Mouse (Mus musculus) ZHBTc4 (cell line): Measurements from ENCODE around the gene Zfp423.

Experiments
- DNase-seq: peaks from one replicate; pipeline ENCODE4 v3.0.0-alpha.2; 2011; ENCODE audit warnings: low read depth, low spot score

Gene Zfp423

GRCm38 (mm10) chr8:87810771-87811170 lies 148.6 kb downstream of the Zfp423 start:
- no peak for DNase-seq

DNA sequence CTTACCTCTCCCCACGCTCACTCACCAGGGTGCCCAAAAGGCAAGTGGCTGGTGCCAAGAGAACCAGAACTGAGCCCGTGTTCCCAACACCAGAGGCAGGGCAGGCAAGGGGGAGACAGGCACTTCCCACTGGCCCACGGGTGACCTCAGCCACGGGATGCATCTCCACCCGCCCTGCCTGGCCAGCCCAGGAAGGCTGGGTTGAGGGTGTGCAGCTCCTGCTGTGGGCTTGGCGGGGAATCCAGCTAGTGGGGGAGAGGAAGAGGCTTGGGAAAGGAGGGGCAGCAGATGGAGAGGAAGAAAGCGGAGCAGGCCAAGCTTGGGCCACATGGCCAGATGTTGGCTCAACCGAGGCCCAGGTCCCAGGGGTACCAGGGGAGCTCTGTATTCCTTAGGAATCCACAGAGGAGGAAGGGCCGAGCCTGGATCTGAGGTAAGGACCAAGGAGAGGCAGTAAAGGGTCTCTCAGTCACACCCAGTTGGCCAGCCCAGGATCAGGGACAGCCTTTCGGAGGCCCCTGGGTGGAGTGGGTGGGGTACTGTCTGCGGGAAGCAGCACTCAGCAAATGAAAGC lies 155.0 kb downstream of the Zfp423 start:
- DNase-seq: no peak

GRCm38 (mm10) chr8:87803437-87803836 lies 156.0 kb downstream of the Zfp423 start:
- DNase-seq: no peak

GRCm38 (mm10) chr8:87802571-87802970 lies 156.8 kb downstream of the Zfp423 start:
- DNase-seq: peak; percentile 69

DNA sequence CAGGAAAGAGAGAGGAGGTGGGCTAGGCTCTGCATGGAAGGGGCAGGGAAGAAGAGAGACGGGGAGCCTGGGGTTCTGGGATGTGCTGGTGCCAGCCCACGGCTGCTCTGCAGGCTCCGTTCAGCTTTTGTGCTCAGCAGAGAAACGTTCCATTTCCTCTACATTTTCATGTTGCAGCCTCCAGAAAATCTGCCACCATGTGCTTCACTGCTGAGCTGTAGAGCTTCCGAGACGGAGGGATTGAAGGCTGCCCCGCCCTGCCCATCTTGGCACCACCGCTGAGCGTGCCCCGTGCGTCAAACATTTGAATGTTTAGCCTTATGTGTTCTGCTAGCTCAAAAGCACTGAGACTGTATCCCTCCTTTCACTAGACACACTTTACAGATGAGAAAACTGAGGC lies 159.3 kb downstream of the Zfp423 start:
- no peak for DNase-seq

DNA sequence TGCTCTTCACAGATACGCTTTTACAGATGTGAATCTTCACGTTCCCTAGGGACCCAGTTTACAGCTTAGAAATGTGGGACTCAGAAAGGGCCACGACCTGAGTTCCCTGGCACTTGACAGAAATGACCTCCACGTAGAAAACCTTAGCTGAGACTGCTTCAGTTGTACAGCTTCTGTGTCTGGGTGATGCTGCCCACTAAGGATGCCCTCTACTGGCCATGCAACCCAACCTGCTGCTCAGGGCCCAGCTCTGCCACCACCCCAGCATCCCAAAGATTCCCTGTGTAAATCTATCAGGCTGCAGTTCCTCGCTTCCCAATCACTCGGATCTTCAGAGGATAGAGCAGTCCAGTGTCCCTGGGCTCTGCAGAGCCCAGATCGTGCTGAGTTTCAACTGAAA lies 163.2 kb downstream of the Zfp423 start:
- no peak for DNase-seq

DNA sequence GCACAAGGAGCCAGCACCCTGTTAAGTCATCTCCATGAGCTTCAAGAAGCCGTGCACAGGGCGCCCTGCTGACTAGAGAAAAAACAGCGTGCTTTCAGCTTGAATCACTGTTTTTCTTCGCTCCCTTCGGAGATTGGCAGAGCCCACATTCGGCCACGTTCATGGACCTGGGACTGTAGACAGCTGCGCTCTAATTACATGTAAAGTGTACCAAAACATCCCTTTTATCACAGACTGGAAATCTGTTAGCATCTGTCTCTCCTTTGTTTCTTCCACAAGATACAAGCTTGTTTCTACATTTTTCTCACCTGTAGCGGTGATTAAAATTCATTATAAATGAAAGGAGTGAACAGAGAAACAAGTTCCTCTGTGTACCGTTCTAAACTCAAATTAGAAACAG lies 164.8 kb downstream of the Zfp423 start:
- DNase-seq: no peak

DNA sequence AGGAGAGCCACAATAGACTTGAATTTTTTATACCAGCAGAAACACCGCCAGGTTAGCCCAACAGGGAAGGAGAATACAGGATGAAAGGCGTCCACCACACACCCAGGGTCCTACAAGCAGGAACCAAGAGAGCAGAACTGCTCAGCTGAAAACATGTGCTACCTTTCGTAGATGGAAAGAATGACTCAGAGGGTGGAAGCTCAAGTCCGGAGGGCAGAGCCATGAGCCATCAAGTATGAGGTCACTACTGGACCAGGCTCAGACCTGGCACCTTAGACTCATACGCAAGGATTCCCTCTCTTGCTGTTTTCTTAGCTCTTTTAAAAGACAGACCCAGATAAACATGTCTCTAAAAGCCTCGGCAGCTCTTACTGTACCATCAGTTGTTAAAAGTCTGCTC lies 168.3 kb downstream of the Zfp423 start:
- DNase-seq: no peak

GRCm38 (mm10) chr8:87784641-87785439 lies 174.6 kb downstream of the Zfp423 start:
- no peak for DNase-seq

DNA sequence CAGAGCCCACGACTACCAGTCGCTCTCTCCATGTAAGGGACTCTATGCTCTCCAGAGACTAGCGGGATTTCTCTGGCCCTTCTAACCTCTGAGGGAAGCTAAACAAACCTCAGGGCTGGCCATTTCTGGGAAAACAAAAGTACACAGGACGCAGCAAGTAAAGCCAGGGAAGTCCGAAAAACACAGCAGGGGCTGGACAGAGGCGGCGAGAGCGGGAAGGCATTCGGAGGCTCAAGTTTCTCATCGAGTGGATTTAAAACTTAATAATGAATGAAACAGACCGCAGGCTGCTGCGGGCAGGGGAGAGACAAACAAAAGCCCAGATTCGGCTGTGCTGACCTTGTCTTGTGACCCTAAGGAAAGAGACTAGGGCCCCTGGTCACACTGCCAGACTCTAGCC lies 175.2 kb downstream of the Zfp423 start:
- DNase-seq: no peak

DNA sequence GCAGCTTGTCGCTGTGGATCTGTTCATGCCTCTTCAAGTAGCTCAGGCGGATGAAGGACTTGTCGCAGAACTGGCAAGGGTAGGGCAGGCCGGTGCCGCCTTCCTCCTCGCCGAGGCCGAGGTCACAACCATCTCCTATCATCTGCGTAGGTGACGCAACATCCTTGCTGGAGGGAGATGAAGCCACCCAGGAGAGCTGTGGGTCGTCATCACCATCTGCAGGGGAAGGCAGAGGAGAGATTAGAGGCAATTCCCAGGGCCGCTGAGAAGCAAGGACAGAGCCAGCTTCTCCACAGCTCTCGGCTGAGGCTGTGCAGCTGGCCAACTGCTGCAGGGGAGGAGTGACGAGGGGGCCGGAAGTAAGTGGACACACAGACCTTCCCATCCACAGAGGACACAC lies 176.2 kb downstream of the Zfp423 start:
- no peak for DNase-seq

- no peak for DNase-seq
Measured at GRCm38 (mm10) chr8:87777586-87777985, 181.8 kb downstream of the Zfp423 start.

DNA sequence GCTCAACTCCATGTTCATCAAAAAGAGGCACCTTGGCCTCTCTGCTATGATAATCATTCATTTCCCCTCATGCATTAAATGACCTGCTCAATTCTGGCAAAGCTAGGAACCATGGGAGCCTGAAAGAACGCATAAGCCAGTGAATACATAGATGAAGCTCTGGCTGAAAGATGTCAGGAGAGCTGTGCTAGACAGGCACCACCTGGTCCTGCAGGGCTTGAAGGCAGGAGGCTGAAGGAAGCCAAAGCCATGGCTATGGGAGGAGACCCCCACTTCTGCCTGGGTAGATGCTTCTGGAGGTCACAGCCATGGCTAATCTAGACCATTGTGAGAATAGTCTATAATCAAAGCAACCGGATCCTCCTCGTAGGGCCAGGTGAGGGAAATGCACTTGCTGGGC lies 183.5 kb downstream of the Zfp423 start:
- no peak for DNase-seq

GRCm38 (mm10) chr8:87774966-87775365 lies 184.4 kb downstream of the Zfp423 start:
- DNase-seq: no peak

- DNase-seq: no peak
Measured at GRCm38 (mm10) chr8:87772894-87773502, 186.4 kb downstream of the Zfp423 start.

GRCm38 (mm10) chr8:87767882-87768281 lies 191.5 kb downstream of the Zfp423 start:
- no peak for DNase-seq

- DNase-seq: no peak
Measured at GRCm38 (mm10) chr8:87765276-87765675, 194.1 kb downstream of the Zfp423 start.

DNA sequence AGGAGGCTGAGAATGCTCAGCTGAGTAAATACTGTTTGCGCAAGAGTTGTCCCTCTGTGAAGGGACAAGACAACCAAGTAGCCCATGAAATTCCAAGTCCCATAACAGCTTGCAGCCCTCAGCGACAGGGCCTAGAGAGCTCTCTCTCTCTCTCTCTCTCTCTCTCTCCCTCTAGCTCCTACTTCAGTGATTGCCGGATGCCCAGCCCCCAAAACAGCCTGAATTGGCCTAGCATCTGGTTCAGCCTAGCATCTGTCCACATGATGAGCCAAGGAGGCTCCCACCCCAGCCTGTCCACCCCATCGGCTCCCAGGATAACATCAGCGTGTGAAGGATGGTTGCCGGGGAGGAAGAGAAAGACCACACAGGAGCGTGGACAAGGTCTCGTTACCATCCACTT lies 200.6 kb downstream of the Zfp423 start:
- no peak for DNase-seq

GRCm38 (mm10) chr8:87754853-87755252 lies 204.5 kb downstream of the Zfp423 start:
- no peak for DNase-seq

DNA sequence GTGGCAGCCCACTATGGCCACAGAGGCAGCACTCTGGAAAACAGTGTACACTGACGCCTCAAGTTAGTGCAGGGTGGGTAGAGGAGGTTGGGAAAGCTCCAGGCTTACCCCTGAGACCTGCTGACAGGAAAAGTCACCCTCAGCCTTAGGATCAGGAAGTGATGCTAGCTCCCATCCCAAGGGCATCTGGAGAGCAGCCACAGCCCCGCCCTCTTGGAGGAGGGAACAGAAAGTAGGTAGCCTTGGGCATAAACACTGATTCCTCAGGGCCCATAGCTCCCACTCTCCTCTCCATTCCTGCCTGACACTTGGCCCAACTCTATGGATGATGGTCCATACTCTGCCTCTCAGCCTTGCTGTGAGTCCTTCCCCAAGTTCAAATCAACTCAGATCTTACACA lies 205.8 kb downstream of the Zfp423 start:
- peak; percentile 41 for DNase-seq

DNA sequence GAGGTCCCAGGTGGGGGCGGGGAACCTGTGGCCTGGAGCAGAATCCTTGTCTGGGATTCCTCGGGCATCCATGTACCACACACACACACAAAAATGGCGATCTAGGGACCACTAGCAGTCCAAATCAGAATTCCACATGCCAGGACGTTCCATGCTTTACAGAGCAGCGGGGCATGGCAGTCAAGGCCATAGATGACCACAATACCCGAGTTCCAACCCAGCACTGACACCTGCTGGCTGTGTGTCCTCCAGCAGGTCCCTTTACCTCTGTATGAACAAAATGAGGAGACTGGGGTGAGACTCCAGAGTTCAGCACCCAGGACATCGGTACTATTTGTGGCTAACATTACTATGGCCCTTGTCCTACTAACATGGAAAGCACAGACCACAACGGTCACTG lies 206.2 kb downstream of the Zfp423 start:
- DNase-seq: peak; percentile 68

DNA sequence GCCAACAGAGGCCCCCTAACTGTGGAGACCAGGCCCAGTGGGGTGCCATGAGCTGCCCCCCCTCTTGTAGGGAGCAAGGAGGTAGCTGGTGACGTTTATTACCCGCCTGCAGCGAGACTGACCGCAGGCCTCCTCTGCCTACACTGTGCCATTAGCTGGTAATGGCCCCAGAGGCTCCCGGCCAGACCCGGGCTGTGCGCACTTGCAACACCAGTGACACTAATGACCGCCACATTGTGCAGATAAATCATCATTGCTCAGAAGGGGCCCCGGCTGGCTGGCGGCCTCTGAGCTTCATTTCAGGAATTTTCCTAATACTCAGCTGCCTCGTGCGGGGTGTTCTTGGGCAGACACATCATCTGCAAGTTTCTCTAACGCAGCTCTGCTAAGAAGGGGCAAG lies 206.7 kb downstream of the Zfp423 start:
- DNase-seq: peak; percentile 26

DNA sequence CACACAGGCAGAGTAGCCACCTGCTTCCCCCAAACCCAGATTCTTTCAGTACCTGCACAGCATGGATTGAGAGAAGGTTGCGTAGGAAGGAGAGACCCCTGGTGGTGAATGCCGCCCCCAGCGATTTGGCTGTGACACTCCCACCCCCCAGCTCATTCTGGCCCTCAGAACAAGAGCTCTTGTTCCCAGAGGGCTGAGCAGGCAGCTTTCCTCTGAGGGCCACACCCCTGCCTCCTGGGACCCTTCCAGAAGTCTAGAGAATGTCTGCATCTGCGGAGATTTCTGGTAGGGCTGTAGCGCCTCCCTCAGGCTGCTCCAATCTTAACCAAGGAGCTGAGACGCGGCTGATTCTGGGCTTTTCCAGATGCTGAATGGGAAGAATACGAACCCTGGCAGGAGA lies 211.8 kb downstream of the Zfp423 start:
- DNase-seq: peak; percentile 93
